8 mouse cellular contexts compared by ENCODE assay signal in the genomic region with DNA sequence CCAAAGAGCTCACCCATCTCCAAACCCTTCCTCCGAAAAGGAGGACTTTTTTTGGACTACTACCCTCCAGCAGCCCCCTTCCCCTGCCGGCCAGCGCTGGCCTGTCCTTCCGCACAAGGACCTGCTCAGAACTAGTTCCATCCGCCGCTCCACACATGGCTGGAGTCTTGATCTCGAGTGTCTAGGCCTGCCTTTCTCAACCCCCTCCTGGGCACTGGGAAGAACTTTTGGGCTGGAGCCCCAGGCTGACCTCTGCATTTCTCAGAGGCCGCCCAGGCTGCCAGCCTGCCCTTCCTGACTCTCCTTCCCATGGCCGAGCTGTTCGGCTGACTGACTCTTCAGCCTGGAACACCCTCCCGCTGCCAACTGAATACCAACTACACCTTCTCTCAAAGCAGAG. TPM values are rescaled to one million over a fixed set of nuclear protein-coding genes. Genes with fewer than 3 reads are reported as not detected.
DNase-seq lines count a peak whose midpoint lies in the region; ATAC-seq and TF ChIP-seq lines count a peak whose summit lies in the region.

No protein-coding gene starts in this region.

- WGBS in kidney, adult 2 months: 5% methylated on average over 11 of the region's 11 CpGs
- 13% methylated on average over 11 of the region's 11 CpGs for WGBS in kidney, embryonic 15.5 days

- H3K36me3 ChIP-seq in kidney, adult 2 months (ENCODE audit: control insufficient read depth, insufficient read depth, low read length): no peaks in the 10 kb centered on the region
- H3K36me3 ChIP-seq in kidney, embryonic 15.5 days: no peaks in the 10 kb centered on the region
- no peaks in the 10 kb centered on the region for H3K36me3 ChIP-seq in myocyte (ENCODE audit: control insufficient read depth, insufficient read depth)

- no peaks in the 10 kb centered on the region for H3K4me1 ChIP-seq in kidney, adult 2 months (ENCODE audit: control insufficient read depth, insufficient read depth, low read length)
- peaks cover 21% of the 10 kb centered on the region for H3K4me1 ChIP-seq in kidney, embryonic 15.5 days

- no peak overlapping the region for H3ac ChIP-seq in myocyte (ENCODE audit: control insufficient read depth, insufficient read length)

- TF ChIP-seq CTCF in kidney, adult 2 months (conservative IDR thresholded peaks at IDR 0.05; ENCODE audit: insufficient read depth, insufficient read length, low read depth, low read length): no peak

- no peaks in the 10 kb centered on the region for H3K9me3 ChIP-seq in kidney, embryonic 15.5 days (replicated peaks)

- ATAC-seq in erythroblast, adult 5-6 weeks (replicated peaks; ENCODE audit: low FRiP score, poor library complexity, severe bottlenecking): peak; percentile 4; the same call in 1 of the 2 replicates
- ATAC-seq in kidney, embryonic 15.5 days (replicated peaks; ENCODE audit: low FRiP score): peak; percentile 64

- H3K79me2 ChIP-seq in myocyte (ENCODE audit: control insufficient read depth, insufficient read depth): no peaks in the 10 kb centered on the region

- H3K9ac ChIP-seq in kidney, embryonic 15.5 days: peak overlapping the region; percentile 31; the same call in 1 of the 2 replicates

- peaks cover 1% of the 10 kb centered on the region for H3K27me3 ChIP-seq in kidney, adult 2 months (replicated peaks; ENCODE audit: control insufficient read depth, insufficient read depth, low read length)
- H3K27me3 ChIP-seq in kidney, embryonic 15.5 days: peaks cover 96% of the 10 kb centered on the region
- peaks cover 87% of the 10 kb centered on the region for H3K27me3 ChIP-seq in myocyte (ENCODE audit: control insufficient read depth, insufficient read depth, insufficient read length)

- peak overlapping the region; percentile 2 for H3K4me3 ChIP-seq in kidney, adult 2 months (ENCODE audit: insufficient read depth, low read depth, low read length)
- H3K4me3 ChIP-seq in kidney, embryonic 15.5 days (replicated peaks): peak overlapping the region; percentile 40
- no peak overlapping the region for H3K4me3 ChIP-seq in myocyte

- peak overlapping the region; percentile 12; the same call in 1 of the 2 replicates for H3K27ac ChIP-seq in kidney, adult 2 months (ENCODE audit: insufficient read depth, low read depth, low read length)
- H3K27ac ChIP-seq in kidney, embryonic 15.5 days: peak overlapping the region; percentile 45; the same call in 1 of the 2 replicates

- no peak for TF ChIP-seq POLR2A in kidney, adult 2 months (IDR thresholded peaks at IDR 0.05; ENCODE audit: low read depth, low read length)
- no peak for TF ChIP-seq POLR2A in myocyte (IDR thresholded peaks at IDR 0.05; ENCODE audit: insufficient read length, low read depth)

- peak; percentile 56 for DNase-seq in kidney, adult 2 months
- no peak for DNase-seq in kidney, adult 18-20 months
- DNase-seq in urinary bladder, postnatal 25 days (ENCODE audit: low spot score): no peak
- DNase-seq in cerebellum, postnatal 4 days (ENCODE audit: low spot score in 2 of 2): no peak
- no peak for DNase-seq in adrenal gland, adult 2 months

- peak overlapping the region; percentile 79 for H3K4me2 ChIP-seq in kidney, embryonic 15.5 days
- H3K4me2 ChIP-seq in myocyte (ENCODE audit: low read depth): peak overlapping the region; percentile 65

TF ChIP-seq in myocyte, 11 proteins besides CTCF, POLR2A, EP300 and RAD21:
- TF ChIP-seq REST (IDR thresholded peaks at IDR 0.05; ENCODE audit: insufficient read depth, insufficient read length) (no peak), E2F4 (IDR thresholded peaks at IDR 0.05; ENCODE audit: insufficient read depth) (no peak), USF1 (IDR thresholded peaks at IDR 0.05; ENCODE audit: low read depth) (no peak), MYOD1 (IDR thresholded peaks at IDR 0.05; ENCODE audit: control insufficient read depth in 1 of 3, insufficient read length in 2 of 3, low read depth in 2 of 3) (no peak)

RNA-seq across cellular contexts. Expression of a gene that starts 1.8 kb away (rescaled TPM):
- not detected in 2 replicates for polyA plus RNA-seq in kidney, adult 2 months (2012; rRNA removed)
- not detected in 2 replicates for total RNA-seq in erythroblast, adult 5-6 weeks (2015; ENCODE audit: low replicate concordance)
- total RNA-seq in erythroblast, adult 5-6 weeks (2017; ENCODE audit: low replicate concordance): not detected in 2 replicates
- not detected in 2 replicates for polyA plus RNA-seq in kidney, embryonic 15.5 days (2015; fragmentation: Nextera tagmentation; extraction: Ambion mirVana)
- not detected for polyA plus RNA-seq in myocyte (2012; fragmentation: generic; extraction: Trizol)
- not detected for total RNA-seq in adrenal gland, adult 2 months (2021)
- not detected in 2 replicates for polyA plus RNA-seq in adrenal gland, adult 2 months (2012; rRNA removed)

RNA-seq across cellular contexts. Expression of a gene that starts 3.2 kb away (rescaled TPM):
- polyA plus RNA-seq in kidney, adult 2 months (2012; rRNA removed): not detected in 2 replicates
- total RNA-seq in erythroblast, adult 5-6 weeks (2015; ENCODE audit: low replicate concordance): not detected in 2 replicates
- not detected in 2 replicates for total RNA-seq in erythroblast, adult 5-6 weeks (2017; ENCODE audit: low replicate concordance)
- polyA plus RNA-seq in kidney, embryonic 15.5 days (2015; fragmentation: Nextera tagmentation; extraction: Ambion mirVana): not detected in 2 replicates
- 0.04 TPM for polyA plus RNA-seq in myocyte (2012; fragmentation: generic; extraction: Trizol)
- total RNA-seq in adrenal gland, adult 2 months (2021): not detected
- not detected in 2 replicates for polyA plus RNA-seq in adrenal gland, adult 2 months (2012; rRNA removed)

RNA-seq across cellular contexts. Expression of a gene that starts 18.9 kb away (rescaled TPM):
- not detected in 2 replicates for polyA plus RNA-seq in kidney, adult 2 months (2012; rRNA removed)
- not detected in 2 replicates for total RNA-seq in erythroblast, adult 5-6 weeks (2015; ENCODE audit: low replicate concordance)
- 0.28 TPM in 1 of 2 replicates, not detected in the other for total RNA-seq in erythroblast, adult 5-6 weeks (2017; ENCODE audit: low replicate concordance)
- 0.14 and 0.30 TPM in 2 replicates for polyA plus RNA-seq in kidney, embryonic 15.5 days (2015; fragmentation: Nextera tagmentation; extraction: Ambion mirVana)
- 3.6 TPM for polyA plus RNA-seq in myocyte (2012; fragmentation: generic; extraction: Trizol)
- under 1 TPM; 0.14 to 0.35 TPM for total RNA-seq in adrenal gland, adult 2 months (2021)
- 0.10 and 0.11 TPM in 2 replicates for polyA plus RNA-seq in adrenal gland, adult 2 months (2012; rRNA removed)

RNA-seq across cellular contexts. Expression of a gene that starts 22.1 kb away (rescaled TPM):
- 0.04 and 0.05 TPM in 2 replicates for polyA plus RNA-seq in kidney, adult 2 months (2012; rRNA removed)
- total RNA-seq in erythroblast, adult 5-6 weeks (2015; ENCODE audit: low replicate concordance): not detected in 2 replicates
- total RNA-seq in erythroblast, adult 5-6 weeks (2017; ENCODE audit: low replicate concordance): not detected in 2 replicates
- polyA plus RNA-seq in kidney, embryonic 15.5 days (2015; fragmentation: Nextera tagmentation; extraction: Ambion mirVana): 0.78 and 1.1 TPM in 2 replicates
- polyA plus RNA-seq in myocyte (2012; fragmentation: generic; extraction: Trizol): 2.2 TPM
- total RNA-seq in adrenal gland, adult 2 months (2021): under 1 TPM in 1 of 2 experiments, not detected in 1; 0.14 TPM
- 0.30 TPM in 2 replicates for polyA plus RNA-seq in adrenal gland, adult 2 months (2012; rRNA removed)

RNA-seq across cellular contexts. Expression of a gene that starts 28.2 kb away (rescaled TPM):
- 106 and 119 TPM in 2 replicates for polyA plus RNA-seq in kidney, adult 2 months (2012; rRNA removed)
- total RNA-seq in erythroblast, adult 5-6 weeks (2015; ENCODE audit: low replicate concordance): 10.2 and 12.7 TPM in 2 replicates
- 6.3 and 10.3 TPM in 2 replicates for total RNA-seq in erythroblast, adult 5-6 weeks (2017; ENCODE audit: low replicate concordance)
- 69.3 and 69.9 TPM in 2 replicates for polyA plus RNA-seq in kidney, embryonic 15.5 days (2015; fragmentation: Nextera tagmentation; extraction: Ambion mirVana)
- polyA plus RNA-seq in myocyte (2012; fragmentation: generic; extraction: Trizol): 29.0 TPM
- total RNA-seq in adrenal gland, adult 2 months (2021): 10 to 100 TPM; 81.3 to 92.6 TPM
- polyA plus RNA-seq in adrenal gland, adult 2 months (2012; rRNA removed): 84.4 and 86.6 TPM in 2 replicates
